Mouse (Mus musculus) hindbrain, postnatal 0 days (tissue): Measurements from ENCODE around the gene D930020B18Rik. TPM values are rescaled to one million over a fixed set of nuclear protein-coding genes. Genes with fewer than 3 reads are reported as not detected.

Experiments
- ATAC-seq: fragments of 200-750 bp; cut with Nextera tagmentation; 2 replicates; pipeline ENCODE4 v1.8.0; 2017; ENCODE audit warnings: mild to moderate bottlenecking, moderate TSS enrichment, moderate library complexity
- DNase-seq: peaks from one replicate; pipeline ENCODE4 v3.0.0-alpha.2; 2015; ENCODE audit warnings: low spot score
- H3K27ac ChIP-seq: fragments of 300-500 bp; sonication (generic); 2 replicates; pipeline ENCODE4 v1.5.1; 2014; ENCODE audit warnings: mild to moderate bottlenecking
- H3K27me3 ChIP-seq: fragments of 300-500 bp; sonication (generic); 2 replicates; pipeline ENCODE4 v1.6.1; 2014; ENCODE audit warnings: low read length, mixed read lengths; ENCODE audit not compliant: insufficient read depth
- H3K36me3 ChIP-seq: fragments of 300-500 bp; sonication (generic); 2 replicates; pipeline ENCODE4 v1.6.1; 2014; ENCODE audit warnings: low read length, mixed read lengths; ENCODE audit not compliant: insufficient read depth
- H3K4me1 ChIP-seq: fragments of 300-500 bp; sonication (generic); 2 replicates; pipeline ENCODE4 v1.6.1; 2014; ENCODE audit warnings: antibody characterized with exemption, low read length, mixed read lengths; ENCODE audit not compliant: insufficient read depth
- H3K4me2 ChIP-seq: fragments of 300-500 bp; sonication (generic); 2 replicates; pipeline ENCODE4 v1.6.1; 2014; ENCODE audit warnings: low read depth, mild to moderate bottlenecking, low read length, moderate library complexity, mixed read lengths
- H3K4me3 ChIP-seq: fragments of 300-500 bp; sonication (generic); 2 replicates; pipeline ENCODE4 v1.5.1; 2014; ENCODE audit warnings: low read length
- H3K9ac ChIP-seq: fragments of 300-500 bp; sonication (generic); replicated peaks from 2 replicates; pipeline ENCODE4 v1.6.1; 2014; ENCODE audit warnings: mild to moderate bottlenecking, low read length, moderate library complexity, mixed read lengths
- H3K9me3 ChIP-seq: fragments of 300-500 bp; sonication (generic); 2 replicates; pipeline ENCODE4 v1.6.1; 2016; ENCODE audit warnings: low read length, mixed read lengths
- CTCF ChIP-seq: IDR thresholded peaks from 2 replicates; pipeline ENCODE4 v1.5.1; 2016; ENCODE audit warnings: antibody characterized with exemption, control low read depth, low read depth
- WGBS: fragments of 180-500 bp; shearing (Covaris S2); extraction: QIAGEN DNeasy Blood & Tissue Kit; methylation state at CpG from one replicate; pipeline ENCODE4 v1.1.7; 2014; 5-methylcytosine and 5-hydroxymethylcytosine counted together
- polyA plus RNA-seq: library from polyadenylated mRNA; unstranded; fragments of >200 nt; fragmentation: Nextera tagmentation; extraction: Ambion mirVana; gene quantifications from 2 replicates; pipeline ENCODE4 v1.2.1, GENCODE M21; 2015
- total RNA-seq: library from RNA; depleted of rRNA; stranded (reverse); fragments of >200 nt; gene quantifications from 2 replicates; pipeline ENCODE4 v1.2.3, GENCODE M21; 2014

The D930020B18Rik gene
- total and polyA plus RNA-seq, 2 experiments from 2014 or later = 0.26 to 0.39 TPM

GRCm38 (mm10) chr10:121720701-121721100 lies 79.3 kb downstream of the D930020B18Rik start:
- no peak overlapping the region for H3K9ac ChIP-seq
- H3K27ac ChIP-seq = no peak overlapping the region
- H3K9me3 ChIP-seq = 0 out of 2 replicates have a peak, but pooled peaks cover 3% of the 10 kb centered on the region
- H3K4me1 ChIP-seq = no peaks in the 10 kb centered on the region
- ATAC-seq = no peak
- DNase-seq = no peak
- no peak for TF ChIP-seq CTCF
- no peak overlapping the region for H3K4me2 ChIP-seq
- H3K4me3 ChIP-seq = no peak overlapping the region
- no peaks in the 10 kb centered on the region for H3K27me3 ChIP-seq
- WGBS = 93% methylated on average over 13 of the region's 13 CpGs
- no peaks in the 10 kb centered on the region for H3K36me3 ChIP-seq

GRCm38 (mm10) chr10:121726505-121726904 lies 85.1 kb downstream of the D930020B18Rik start:
- H3K4me1 ChIP-seq = no peaks in the 10 kb centered on the region
- H3K9ac ChIP-seq = no peak overlapping the region
- H3K4me2 ChIP-seq = no peak overlapping the region
- H3K9me3 ChIP-seq = 0 out of 2 replicates have a peak, but pooled peaks cover 2% of the 10 kb centered on the region
- DNase-seq = no peak
- no peaks in the 10 kb centered on the region for H3K36me3 ChIP-seq
- no peak for TF ChIP-seq CTCF
- no peak for ATAC-seq
- no peaks in the 10 kb centered on the region for H3K27me3 ChIP-seq
- H3K4me3 ChIP-seq = no peak overlapping the region
- H3K27ac ChIP-seq = no peak overlapping the region
- WGBS = 82% methylated on average over 4 of the region's 4 CpGs

- no peak for ATAC-seq
These were observed 85.8 kb downstream of the D930020B18Rik start for GRCm38 (mm10) chr10:121727151-121727550.

GRCm38 (mm10) chr10:121728226-121728625 lies 86.8 kb downstream of the D930020B18Rik start:
- ATAC-seq (no peak), DNase-seq (no peak)
- WGBS = 98% methylated on average over 4 of the region's 4 CpGs
- Histone ChIP-seq H3K4me3 (no peak overlapping the region), H3K27me3 (no peaks in the 10 kb centered on the region), H3K4me2 (no peak overlapping the region), H3K36me3 (no peaks in the 10 kb centered on the region), H3K9me3 (no peaks in the 10 kb centered on the region), H3K4me1 (no peaks in the 10 kb centered on the region), H3K27ac (no peak overlapping the region), H3K9ac (no peak overlapping the region)
- no peak for TF ChIP-seq CTCF

More at GRCm38 (mm10) chr10:121727151-121727550, 85.8 kb downstream of the D930020B18Rik start:
- no peak overlapping the region for H3K4me2 ChIP-seq
- H3K4me1 ChIP-seq = no peaks in the 10 kb centered on the region
- no peak for TF ChIP-seq CTCF
- no peak overlapping the region for H3K4me3 ChIP-seq
- 76% methylated on average over 4 of the region's 4 CpGs for whole genome bisulfite sequencing
- H3K36me3 ChIP-seq = no peaks in the 10 kb centered on the region
- H3K9me3 ChIP-seq = no peaks in the 10 kb centered on the region
- no peak for DNase-seq
- no peaks in the 10 kb centered on the region for H3K27me3 ChIP-seq
- no peak overlapping the region for H3K27ac ChIP-seq
- no peak overlapping the region for H3K9ac ChIP-seq

GRCm38 (mm10) chr10:121731048-121731725 lies 89.8 kb downstream of the D930020B18Rik start:
- 95% methylated on average over 8 of the region's 8 CpGs for WGBS
- no peak for DNase-seq
- H3K4me1 ChIP-seq = no peaks in the 10 kb centered on the region
- ATAC-seq = no peak
- no peak overlapping the region for H3K27ac ChIP-seq
- H3K4me2 ChIP-seq = no peak overlapping the region
- no peak for TF ChIP-seq CTCF
- H3K9ac ChIP-seq = no peak overlapping the region
- no peaks in the 10 kb centered on the region for H3K27me3 ChIP-seq
- H3K9me3 ChIP-seq = no peaks in the 10 kb centered on the region
- H3K4me3 ChIP-seq = no peak overlapping the region
- H3K36me3 ChIP-seq = no peaks in the 10 kb centered on the region

GRCm38 (mm10) chr10:121732542-121732941 lies 91.2 kb downstream of the D930020B18Rik start:
- H3K9me3 ChIP-seq = no peaks in the 10 kb centered on the region
- TF ChIP-seq CTCF = no peak
- ATAC-seq (no peak), DNase-seq (peak; percentile 15)
- H3K9ac ChIP-seq = no peak overlapping the region
- H3K27ac ChIP-seq = 0 out of 2 replicates have a peak overlapping the region, but pooled peaks have one; percentile 29
- H3K27me3 ChIP-seq = no peaks in the 10 kb centered on the region
- no peak overlapping the region for H3K4me3 ChIP-seq
- no peak overlapping the region for H3K4me2 ChIP-seq
- WGBS = 69% methylated on average over 9 of the region's 9 CpGs
- H3K4me1 ChIP-seq = no peaks in the 10 kb centered on the region
- no peaks in the 10 kb centered on the region for H3K36me3 ChIP-seq

- Histone ChIP-seq H3K9me3 (no peaks in the 10 kb centered on the region), H3K27me3 (no peaks in the 10 kb centered on the region), H3K4me2 (no peak overlapping the region), H3K36me3 (no peaks in the 10 kb centered on the region), H3K9ac (no peak overlapping the region), H3K4me3 (no peak overlapping the region), H3K27ac (no peak overlapping the region), H3K4me1 (no peaks in the 10 kb centered on the region)
- no peak for TF ChIP-seq CTCF
- no peak for DNase-seq
- WGBS = 83% methylated on average over 3 of the region's 3 CpGs
- no peak for ATAC-seq
These were observed 95.9 kb downstream of the D930020B18Rik start for GRCm38 (mm10) chr10:121737256-121737655.
